Mouse (Mus musculus) embryonic facial prominence, embryonic 12.5 days (tissue): ENCODE data around the gene Cd200r1. TPM values are rescaled to one million over a fixed set of nuclear protein-coding genes. Genes with fewer than 3 reads are reported as not detected.

ENCODE experiments used
- ATAC-seq: fragments of 200-750 bp; cut with Nextera tagmentation; 2 replicates; pipeline ENCODE4 v1.8.0; 2017; ENCODE audit not compliant: insufficient number of reproducible peaks, insufficient read depth, low FRiP score, low TSS enrichment
- H3K27ac ChIP-seq: fragments of 300-500 bp; sonication (generic); 2 replicates; pipeline ENCODE4 v1.5.1; 2016; ENCODE audit warnings: mild to moderate bottlenecking
- H3K27me3 ChIP-seq: fragments of 300-500 bp; sonication (generic); 2 replicates; pipeline ENCODE4 v1.6.1; 2016; ENCODE audit warnings: mild to moderate bottlenecking, moderate library complexity
- H3K36me3 ChIP-seq: fragments of 300-500 bp; sonication (generic); 2 replicates; pipeline ENCODE4 v1.6.1; 2016; ENCODE audit warnings: mild to moderate bottlenecking
- H3K4me1 ChIP-seq: fragments of 300-500 bp; sonication (generic); 2 replicates; pipeline ENCODE4 v1.6.1; 2016
- H3K4me2 ChIP-seq: fragments of 300-500 bp; sonication (generic); replicated peaks from 2 replicates; pipeline ENCODE4 v1.6.1; 2016; ENCODE audit warnings: mild to moderate bottlenecking, moderate library complexity
- H3K4me3 ChIP-seq: fragments of 300-500 bp; sonication (generic); 2 replicates; pipeline ENCODE4 v1.5.1; 2016; ENCODE audit warnings: mild to moderate bottlenecking
- H3K9ac ChIP-seq: fragments of 300-500 bp; sonication (generic); 2 replicates; pipeline ENCODE4 v1.6.1; 2016; ENCODE audit warnings: mild to moderate bottlenecking, moderate library complexity
- H3K9me3 ChIP-seq: fragments of 300-500 bp; sonication (generic); 2 replicates; pipeline ENCODE4 v1.6.1; 2016; ENCODE audit warnings: mild to moderate bottlenecking, moderate library complexity
- WGBS: fragments of 180-500 bp; shearing (Covaris S2); methylation state at CpG from one replicate; pipeline ENCODE4 v1.1.7; 2016; 5-methylcytosine and 5-hydroxymethylcytosine counted together
- polyA plus RNA-seq: library from polyadenylated mRNA; unstranded; fragments of >200 nt; fragmentation: Nextera tagmentation; extraction: Ambion mirVana; gene quantifications from 2 replicates; pipeline ENCODE4 v1.2.1, GENCODE M21; 2016

The Cd200r1 gene
- polyA plus RNA-seq, 1 experiment from 2014 or later, result 0.82 TPM

GRCm38 (mm10) chr16:44727525-44727924 is 38.0 kb upstream of the Cd200r1 start:
- Histone ChIP-seq H3K36me3 (peaks cover 37% of the 10 kb centered on the region), H3K27me3 (no peaks in the 10 kb centered on the region), H3K4me2 (no peak overlapping the region), H3K9me3 (no peaks in the 10 kb centered on the region), H3K4me1 (peaks cover 14% of the 10 kb centered on the region; the same call in 1 of the 2 replicates), H3K4me3 (no peak overlapping the region), H3K9ac (no peak overlapping the region), H3K27ac (no peak overlapping the region)
- no peak for ATAC-seq
- WGBS, result 94% methylated on average over 3 of the region's 3 CpGs

DNA sequence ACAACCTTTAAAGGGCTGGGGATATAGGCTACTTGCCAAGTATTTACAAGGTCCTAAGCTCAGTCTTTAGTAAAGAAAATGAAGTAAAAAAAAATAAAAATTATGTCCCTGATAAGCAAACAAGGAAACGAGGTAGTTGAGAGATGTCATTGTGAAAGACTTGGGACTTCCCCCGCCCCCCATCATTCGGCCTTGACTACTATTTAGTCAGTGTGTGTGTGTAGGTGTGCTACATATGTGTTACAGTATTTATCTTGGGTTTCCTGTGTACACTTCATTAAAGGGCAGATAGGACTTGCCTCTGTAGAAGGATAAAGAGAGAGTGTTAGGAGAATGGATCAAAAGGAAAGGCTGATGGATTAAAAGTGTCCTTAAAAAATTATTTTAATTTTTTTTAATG is 31.5 kb upstream of the Cd200r1 start:
- WGBS, result 91% methylated on average over 3 of the region's 3 CpGs
- Histone ChIP-seq H3K9me3 (no peaks in the 10 kb centered on the region), H3K27me3 (no peaks in the 10 kb centered on the region), H3K9ac (no peak overlapping the region), H3K36me3 (peaks cover 92% of the 10 kb centered on the region), H3K4me2 (no peak overlapping the region), H3K4me1 (no peaks in the 10 kb centered on the region), H3K4me3 (no peak overlapping the region), H3K27ac (no peak overlapping the region)
- no peak for ATAC-seq

GRCm38 (mm10) chr16:44735676-44736075 is 29.9 kb upstream of the Cd200r1 start:
- H3K4me2 ChIP-seq, result no peak overlapping the region
- H3K36me3 ChIP-seq, result peaks cover 81% of the 10 kb centered on the region
- ATAC-seq, result no peak
- no peak overlapping the region for H3K27ac ChIP-seq
- H3K4me1 ChIP-seq, result no peaks in the 10 kb centered on the region
- H3K27me3 ChIP-seq, result no peaks in the 10 kb centered on the region
- WGBS, result 85% methylated on average over 5 of the region's 5 CpGs
- H3K4me3 ChIP-seq, result no peak overlapping the region
- no peaks in the 10 kb centered on the region for H3K9me3 ChIP-seq
- H3K9ac ChIP-seq, result no peak overlapping the region

- H3K4me2 ChIP-seq, result no peak overlapping the region
- no peak overlapping the region for H3K9ac ChIP-seq
- H3K27ac ChIP-seq, result no peak overlapping the region
- peaks cover 78% of the 10 kb centered on the region for H3K36me3 ChIP-seq
- no peak for ATAC-seq
- H3K27me3 ChIP-seq, result no peaks in the 10 kb centered on the region
- no peaks in the 10 kb centered on the region for H3K4me1 ChIP-seq
- WGBS, result 80% methylated on average over 4 of the region's 4 CpGs
- no peaks in the 10 kb centered on the region for H3K9me3 ChIP-seq
- no peak overlapping the region for H3K4me3 ChIP-seq
Observed at GRCm38 (mm10) chr16:44736118-44736517, 29.4 kb upstream of the Cd200r1 start.

DNA sequence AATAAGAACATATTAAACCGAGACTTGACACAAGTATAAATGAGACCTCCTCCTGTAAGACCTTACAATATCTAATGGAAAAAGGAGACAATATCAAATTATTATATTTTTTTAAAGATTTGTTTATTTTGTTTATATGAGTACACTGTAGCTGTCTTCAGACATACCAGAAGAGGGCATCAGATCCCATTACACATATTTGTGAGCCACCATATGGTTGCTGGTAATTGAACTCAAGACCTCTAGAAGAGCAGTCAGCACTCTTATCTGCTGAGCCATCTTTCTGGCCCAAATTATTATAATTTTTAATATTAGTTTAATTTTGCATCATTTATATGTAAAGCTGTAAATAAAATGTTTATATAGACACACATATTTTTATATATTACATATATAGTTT is 22.8 kb upstream of the Cd200r1 start:
- Histone ChIP-seq H3K36me3 (peaks cover 29% of the 10 kb centered on the region), H3K9ac (no peak overlapping the region), H3K4me1 (peaks cover 8% of the 10 kb centered on the region), H3K4me3 (no peak overlapping the region), H3K4me2 (no peak overlapping the region), H3K27me3 (no peaks in the 10 kb centered on the region), H3K9me3 (no peaks in the 10 kb centered on the region), H3K27ac (no peak overlapping the region)
- WGBS, result 89% methylated on average over 1 of the region's 1 CpGs
- ATAC-seq, result no peak

DNA sequence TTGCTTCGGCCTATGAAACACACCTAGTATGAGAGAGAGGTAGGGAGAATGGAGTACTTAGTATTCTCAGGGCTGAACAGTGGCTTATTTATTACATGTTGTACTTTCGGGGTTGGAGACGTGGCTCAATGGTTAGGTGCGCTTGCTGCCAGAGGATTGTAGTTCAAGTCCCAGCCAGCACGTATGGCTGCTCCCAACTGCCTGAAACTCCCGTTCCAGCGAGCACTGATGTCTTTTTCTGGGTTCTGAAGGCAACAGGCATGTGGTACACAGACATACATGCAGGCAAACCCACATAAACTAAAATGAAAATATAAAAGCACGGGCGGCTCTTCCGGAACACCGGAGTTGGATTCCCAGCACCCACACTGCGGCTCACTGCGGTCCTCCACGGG is 20.1 kb upstream of the Cd200r1 start:
- Histone ChIP-seq H3K4me2 (peak overlapping the region; percentile 81), H3K4me1 (peaks cover 8% of the 10 kb centered on the region), H3K9me3 (no peaks in the 10 kb centered on the region), H3K36me3 (peaks cover 12% of the 10 kb centered on the region), H3K27ac (peak overlapping the region; percentile 96), H3K4me3 (peak overlapping the region; percentile 86), H3K27me3 (no peaks in the 10 kb centered on the region), H3K9ac (peak overlapping the region; percentile 67)
- WGBS, result 8% methylated on average over 14 of the region's 14 CpGs
- 0 out of 2 replicates have a peak, but pooled peaks have one; percentile 4 for ATAC-seq

DNA sequence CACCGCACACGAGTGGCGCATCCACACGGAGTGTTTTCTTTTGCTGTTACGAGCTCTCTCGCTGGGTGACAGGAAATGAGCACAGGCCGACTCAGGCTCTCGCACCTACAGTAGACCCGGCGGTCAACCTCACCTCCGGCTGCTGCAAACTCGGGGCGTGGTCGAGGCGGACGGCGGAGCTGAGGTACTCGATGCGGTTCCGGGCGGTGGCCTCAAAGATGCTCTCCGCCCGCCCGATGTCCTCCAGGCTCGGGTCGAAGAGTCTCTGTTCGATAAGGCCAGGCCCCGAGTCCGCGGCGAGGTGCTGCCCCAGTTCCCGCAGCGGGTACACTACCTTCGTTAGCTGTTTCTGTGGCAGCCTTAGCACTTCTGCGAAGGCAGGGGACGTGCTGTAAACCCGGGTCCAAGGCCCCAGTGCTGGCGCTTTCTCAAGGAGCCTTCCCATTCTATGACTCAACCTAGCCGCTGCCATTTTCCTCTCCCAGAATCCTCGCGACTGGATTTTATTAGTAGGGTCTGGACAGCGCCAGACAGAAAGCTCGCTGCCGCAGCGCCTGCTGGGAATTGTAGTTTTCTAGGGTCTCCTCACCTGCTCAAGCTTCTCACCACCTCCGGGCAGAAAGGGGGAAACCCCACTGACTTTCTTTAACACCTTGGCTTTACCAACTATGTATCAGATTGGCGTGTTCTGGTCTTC is 19.5 kb upstream of the Cd200r1 start, which contains the start of gene Gtpbp8:
Gtpbp8 (minus strand) TSS at position 498 of the 697 bp plus-strand sequence.
- H3K4me3 ChIP-seq, result peak within 1 kb of the TSS; percentile 86
- under 1% methylated on average over 47 of the region's 47 CpGs for WGBS

GRCm38 (mm10) chr16:44748007-44748406 is 17.5 kb upstream of the Cd200r1 start:
- no peaks in the 10 kb centered on the region for H3K36me3 ChIP-seq
- no peak overlapping the region for H3K9ac ChIP-seq
- WGBS, result 58% methylated on average over 3 of the region's 3 CpGs
- H3K27me3 ChIP-seq, result no peaks in the 10 kb centered on the region
- no peak for ATAC-seq
- no peak overlapping the region for H3K27ac ChIP-seq
- H3K9me3 ChIP-seq, result no peaks in the 10 kb centered on the region
- no peak overlapping the region for H3K4me3 ChIP-seq
- H3K4me1 ChIP-seq, result peaks cover 8% of the 10 kb centered on the region
- no peak overlapping the region for H3K4me2 ChIP-seq

More for the DNA sequence above, 19.5 kb upstream of the Cd200r1 start, which contains the start of gene Gtpbp8:
- Histone ChIP-seq H3K4me1 (peaks cover 8% of the 10 kb centered on the region), H3K27me3 (no peaks in the 10 kb centered on the region), H3K9me3 (no peaks in the 10 kb centered on the region), H3K36me3 (peaks cover 12% of the 10 kb centered on the region), H3K27ac (peak within 1 kb of the TSS; percentile 96), H3K4me2 (peak within 1 kb of the TSS; percentile 81), H3K9ac (peak within 1 kb of the TSS; percentile 67)
- peak; percentile 93 for ATAC-seq

DNA sequence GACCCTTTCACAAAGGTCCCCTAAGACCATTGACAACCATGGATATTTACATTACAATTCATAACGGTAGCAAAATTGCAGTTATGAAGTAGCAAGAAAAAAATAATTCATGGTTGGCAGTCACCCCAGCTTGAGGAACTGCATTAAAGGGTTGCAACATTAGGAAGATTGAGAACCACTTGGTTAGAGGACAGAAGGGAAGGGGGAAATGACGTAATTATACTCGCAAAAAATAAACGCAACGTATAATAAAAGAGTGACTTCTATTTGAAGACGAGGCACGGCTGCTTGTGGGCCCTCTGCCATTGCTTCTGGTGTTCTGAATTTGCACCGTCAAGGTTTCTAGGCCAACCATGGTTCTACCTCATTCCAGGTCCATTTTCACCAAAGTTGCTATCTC is 7.8 kb upstream of the Cd200r1 start:
- 78% methylated on average over 8 of the region's 8 CpGs for WGBS
- Histone ChIP-seq H3K4me2 (no peak overlapping the region), H3K27ac (no peak overlapping the region), H3K4me3 (no peak overlapping the region), H3K36me3 (no peaks in the 10 kb centered on the region), H3K9ac (no peak overlapping the region), H3K9me3 (no peaks in the 10 kb centered on the region), H3K27me3 (no peaks in the 10 kb centered on the region), H3K4me1 (no peaks in the 10 kb centered on the region)
- ATAC-seq, result no peak

- 67% methylated on average over 1 of the region's 1 CpGs for WGBS
Observed at GRCm38 (mm10) chr16:44761811-44762210, 3.7 kb upstream of the Cd200r1 start.

DNA sequence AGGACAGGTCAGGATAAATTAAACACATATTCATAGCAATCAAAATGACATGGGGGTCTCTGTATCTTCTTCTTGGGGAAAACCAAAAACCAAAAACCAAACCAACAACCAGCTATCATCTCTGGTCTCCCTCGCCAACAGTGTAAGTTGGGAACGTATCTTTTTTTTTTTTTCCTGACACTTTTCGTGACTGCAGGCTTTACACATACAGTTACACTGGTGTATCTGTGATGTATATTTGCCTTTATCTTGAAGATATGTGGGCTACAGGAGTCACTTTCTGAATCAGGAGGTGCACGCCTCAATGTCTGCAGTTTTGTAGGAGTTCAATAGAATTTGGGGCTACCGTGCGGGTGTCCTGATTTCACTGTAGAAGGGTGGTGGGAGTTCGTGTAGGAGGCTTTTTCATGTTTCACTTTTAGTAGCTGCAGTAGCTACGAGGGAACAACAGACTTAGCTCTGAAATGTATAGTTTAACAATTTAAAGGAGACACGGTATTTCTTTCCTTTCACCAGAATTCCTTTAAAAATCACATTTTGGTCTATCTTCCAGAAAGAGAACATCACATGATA is 870 bp downstream of the Cd200r1 start:
- Histone ChIP-seq H3K36me3 (no peaks in the 10 kb centered on the region), H3K9ac (no peak overlapping the region), H3K27ac (no peak overlapping the region), H3K27me3 (no peaks in the 10 kb centered on the region), H3K4me3 (no peak overlapping the region), H3K4me2 (no peak overlapping the region), H3K4me1 (no peaks in the 10 kb centered on the region), H3K9me3 (no peaks in the 10 kb centered on the region)
- no peak for ATAC-seq
- 85% methylated on average over 9 of the region's 9 CpGs for WGBS

More at GRCm38 (mm10) chr16:44761811-44762210, 3.7 kb upstream of the Cd200r1 start:
- H3K4me3 ChIP-seq, result no peak overlapping the region
- H3K27me3 ChIP-seq, result no peaks in the 10 kb centered on the region
- H3K27ac ChIP-seq, result no peak overlapping the region
- H3K4me1 ChIP-seq, result no peaks in the 10 kb centered on the region
- no peak for ATAC-seq
- no peaks in the 10 kb centered on the region for H3K36me3 ChIP-seq
- no peak overlapping the region for H3K4me2 ChIP-seq
- no peak overlapping the region for H3K9ac ChIP-seq
- H3K9me3 ChIP-seq, result no peaks in the 10 kb centered on the region

DNA sequence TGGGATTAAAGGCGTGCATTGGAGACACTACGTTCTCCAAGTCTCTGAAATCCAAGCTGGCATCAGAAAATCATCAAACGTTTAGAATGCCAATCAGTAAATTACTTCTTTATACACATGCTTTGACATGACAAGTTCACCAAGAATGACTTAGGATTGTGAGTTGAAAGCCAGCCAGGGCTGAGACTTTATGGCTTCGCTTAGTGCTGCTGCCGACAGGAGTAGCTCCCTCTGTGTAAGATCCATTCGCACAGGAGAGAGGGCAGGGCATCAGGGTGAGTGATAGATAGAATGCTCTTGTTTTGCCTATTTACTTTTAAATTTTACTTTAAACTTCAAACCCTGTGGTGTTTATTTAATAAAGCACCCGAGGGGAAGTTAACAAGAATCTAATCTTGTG is 2.0 kb downstream of the Cd200r1 start:
- no peak overlapping the region for H3K4me2 ChIP-seq
- H3K9ac ChIP-seq, result no peak overlapping the region
- no peaks in the 10 kb centered on the region for H3K9me3 ChIP-seq
- H3K36me3 ChIP-seq, result no peaks in the 10 kb centered on the region
- H3K27ac ChIP-seq, result no peak overlapping the region
- ATAC-seq, result no peak
- 87% methylated on average over 7 of the region's 7 CpGs for WGBS
- no peaks in the 10 kb centered on the region for H3K4me1 ChIP-seq
- no peaks in the 10 kb centered on the region for H3K27me3 ChIP-seq
- no peak overlapping the region for H3K4me3 ChIP-seq
